Mouse (Mus musculus): ENCODE data around the gene Kif26a.

- TF ChIP-seq CTCF (IDR thresholded peaks at IDR 0.05; ENCODE audit: low read depth) = no peak
- no peak for TF ChIP-seq EP300 (IDR thresholded peaks at IDR 0.05; ENCODE audit: low read depth)
These were observed 37.7 kb downstream of the Kif26a start for GRCm38 (mm10) chr12:112183675-112184074.
